ENCODE assay signal across 15 mouse cellular contexts in genomic region chr1:38546696-38547095, GRCm38 (mm10).
DNase-seq lines count a peak whose midpoint lies in the region; ATAC-seq and TF ChIP-seq lines count a peak whose summit lies in the region.
"Had no signal": no experiment of that assay in that cellular context is flagged by ENCODE, and none has a peak within 500 bp of the region (broad histone marks: within the 10 kb centered on the region; RNA-seq: fewer than 3 reads in every experiment).

No protein-coding gene starts in this region.

- H3K9me3 ChIP-seq in forebrain, embryonic 10.5 days = no peaks in the 10 kb centered on the region
- H3K9me3 ChIP-seq in forebrain, embryonic 11.5 days (ENCODE audit: control insufficient read depth, low read length) = no peaks in the 10 kb centered on the region
- no peaks in the 10 kb centered on the region for H3K9me3 ChIP-seq in lung, embryonic 14.5 days (ENCODE audit: low read depth, low read length)
- no peaks in the 10 kb centered on the region for H3K9me3 ChIP-seq in heart, embryonic 13.5 days
- H3K9me3 ChIP-seq in limb, embryonic 10.5 days (replicated peaks) = no peaks in the 10 kb centered on the region
- H3K9me3 ChIP-seq: limb, embryonic 13.5 days had no signal

- H3K36me3 ChIP-seq in forebrain, embryonic 10.5 days (replicated peaks) = no peaks in the 10 kb centered on the region
- no peaks in the 10 kb centered on the region for H3K36me3 ChIP-seq in forebrain, embryonic 11.5 days (ENCODE audit: control insufficient read depth, insufficient read depth, low read length)
- H3K36me3 ChIP-seq in lung, embryonic 14.5 days (ENCODE audit: insufficient read depth) = no peaks in the 10 kb centered on the region
- H3K36me3 ChIP-seq in heart, embryonic 13.5 days = no peaks in the 10 kb centered on the region
- H3K36me3 ChIP-seq in limb, embryonic 10.5 days = peaks cover 20% of the 10 kb centered on the region

- 72% methylated on average over 7 of the region's 7 CpGs for WGBS in forebrain, embryonic 10.5 days
- 71% methylated on average over 7 of the region's 7 CpGs for WGBS in forebrain, embryonic 11.5 days
- WGBS in lung, embryonic 14.5 days = 38% methylated on average over 7 of the region's 7 CpGs
- 31% methylated on average over 7 of the region's 7 CpGs for WGBS in heart, embryonic 13.5 days
- 40% methylated on average over 7 of the region's 7 CpGs for WGBS in limb, embryonic 10.5 days

- H3K27ac ChIP-seq in forebrain, embryonic 10.5 days = peak overlapping the region; percentile 30; the same call in 1 of the 2 replicates
- H3K27ac ChIP-seq in forebrain, embryonic 11.5 days (ENCODE audit: low read depth, low read length) = no peak overlapping the region
- H3K27ac ChIP-seq in lung, embryonic 14.5 days (ENCODE audit: low read depth) = no peak overlapping the region
- H3K27ac ChIP-seq in heart, embryonic 13.5 days (replicated peaks) = 0 out of 2 replicates have a peak overlapping the region, but pooled peaks have one; percentile 5
- H3K27ac ChIP-seq in limb, embryonic 10.5 days = peak overlapping the region; percentile 44; the same call in 1 of the 2 replicates
- H3K27ac ChIP-seq: limb, embryonic 13.5 days had no signal

- peaks cover 25% of the 10 kb centered on the region for H3K4me1 ChIP-seq in forebrain, embryonic 10.5 days
- no peaks in the 10 kb centered on the region for H3K4me1 ChIP-seq in forebrain, embryonic 11.5 days (replicated peaks; ENCODE audit: control insufficient read depth, insufficient read depth, low read length)
- H3K4me1 ChIP-seq in lung, embryonic 14.5 days (ENCODE audit: insufficient read depth) = peaks cover 10% of the 10 kb centered on the region; the same call in 1 of the 2 replicates
- peaks cover 55% of the 10 kb centered on the region for H3K4me1 ChIP-seq in heart, embryonic 13.5 days
- H3K4me1 ChIP-seq in limb, embryonic 10.5 days = peaks cover 66% of the 10 kb centered on the region

- no peak for TF ChIP-seq CTCF in lung, embryonic 14.5 days (IDR thresholded peaks at IDR 0.05; ENCODE audit: low read depth)

- no peak for DNase-seq in forebrain, embryonic 10.5 days (ENCODE audit: extremely low spot score, low spot score)
- no peak for DNase-seq in forebrain, embryonic 11.5 days (ENCODE audit: low spot score)
- DNase-seq in lung, embryonic 14.5 days = peak; percentile 16
- DNase-seq in lung, postnatal 36 days = no peak
- no peak for DNase-seq in limb, embryonic 10.5 days (ENCODE audit: low spot score)
- DNase-seq in thymus, postnatal 0 days (ENCODE audit: low spot score) = no peak
- DNase-seq: adrenal gland, postnatal 14 days; cerebellum, adult 9-11 months; kidney, postnatal 4 days; layer of hippocampus, postnatal 36 days; right cerebral cortex, postnatal 25 days had no signal

- no peak overlapping the region for H3K4me3 ChIP-seq in forebrain, embryonic 10.5 days
- no peak overlapping the region for H3K4me3 ChIP-seq in forebrain, embryonic 11.5 days (ENCODE audit: low read depth, low read length)
- H3K4me3 ChIP-seq in lung, embryonic 14.5 days (ENCODE audit: low read depth, low read length) = no peak overlapping the region
- H3K4me3 ChIP-seq in heart, embryonic 13.5 days = no peak overlapping the region
- H3K4me3 ChIP-seq in limb, embryonic 10.5 days = no peak overlapping the region
- H3K4me3 ChIP-seq: limb, embryonic 13.5 days had no signal

- H3K27me3 ChIP-seq in forebrain, embryonic 10.5 days (ENCODE audit: poor library complexity, severe bottlenecking) = no peaks in the 10 kb centered on the region
- H3K27me3 ChIP-seq in forebrain, embryonic 11.5 days (ENCODE audit: control insufficient read depth, insufficient read depth, low read length) = no peaks in the 10 kb centered on the region
- H3K27me3 ChIP-seq in lung, embryonic 14.5 days (ENCODE audit: insufficient read depth, low read length) = no peaks in the 10 kb centered on the region
- no peaks in the 10 kb centered on the region for H3K27me3 ChIP-seq in heart, embryonic 13.5 days (replicated peaks)
- H3K27me3 ChIP-seq in limb, embryonic 10.5 days (ENCODE audit: low read depth, poor library complexity, severe bottlenecking) = no peaks in the 10 kb centered on the region
- H3K27me3 ChIP-seq: limb, embryonic 13.5 days had no signal

- H3K9ac ChIP-seq in forebrain, embryonic 11.5 days (ENCODE audit: low read length) = no peak overlapping the region
- no peak overlapping the region for H3K9ac ChIP-seq in lung, embryonic 14.5 days
- H3K9ac ChIP-seq in heart, embryonic 13.5 days = no peak overlapping the region
- H3K9ac ChIP-seq: limb, embryonic 13.5 days had no signal

- no peak for ATAC-seq in forebrain, embryonic 11.5 days (replicated peaks; ENCODE audit: low FRiP score)
- no peak for ATAC-seq in lung, embryonic 14.5 days (ENCODE audit: insufficient read depth)
- ATAC-seq in heart, embryonic 13.5 days (ENCODE audit: extremely low read depth, insufficient number of reproducible peaks, low FRiP score, low TSS enrichment) = no peak; the same call in 1 of the 2 replicates
- ATAC-seq in CD4-positive, CD25-positive, alpha-beta regulatory T cell, adult 4 months = no peak
- ATAC-seq: intestine, embryonic 16.5 days had no signal

- H3K4me2 ChIP-seq in forebrain, embryonic 11.5 days (ENCODE audit: low read depth, low read length, severe bottlenecking) = no peak overlapping the region
- H3K4me2 ChIP-seq in lung, embryonic 14.5 days = no peak overlapping the region
- 0 out of 2 replicates have a peak overlapping the region, but pooled peaks have one; percentile 18 for H3K4me2 ChIP-seq in heart, embryonic 13.5 days
- H3K4me2 ChIP-seq: limb, embryonic 13.5 days had no signal

Comparison
In these comparisons a context has a peak if more than half of its experiments do, and no peak if none do; other contexts are left out.
1. H3K27ac ChIP-seq: peak in forebrain, embryonic 10.5 days (single experiment), heart, embryonic 13.5 days (single experiment) and limb, embryonic 10.5 days (single experiment); none in forebrain, embryonic 11.5 days (single experiment) and lung, embryonic 14.5 days (single experiment).